Mouse (Mus musculus) urinary bladder, postnatal 36 days (tissue): ENCODE data around the gene Ccdc103.
A peak's percentile ranks its signal among the peaks of the same experiment; 100 is the strongest.

ENCODE experiments used
- DNase-seq, 2 experiments: peaks; one replicate each; pipeline ENCODE4 v3.0.0; 2022; ENCODE audit warnings: low spot score in 2 of 2, mixed read lengths in 1 of 2

Gene Ccdc103

DNA sequence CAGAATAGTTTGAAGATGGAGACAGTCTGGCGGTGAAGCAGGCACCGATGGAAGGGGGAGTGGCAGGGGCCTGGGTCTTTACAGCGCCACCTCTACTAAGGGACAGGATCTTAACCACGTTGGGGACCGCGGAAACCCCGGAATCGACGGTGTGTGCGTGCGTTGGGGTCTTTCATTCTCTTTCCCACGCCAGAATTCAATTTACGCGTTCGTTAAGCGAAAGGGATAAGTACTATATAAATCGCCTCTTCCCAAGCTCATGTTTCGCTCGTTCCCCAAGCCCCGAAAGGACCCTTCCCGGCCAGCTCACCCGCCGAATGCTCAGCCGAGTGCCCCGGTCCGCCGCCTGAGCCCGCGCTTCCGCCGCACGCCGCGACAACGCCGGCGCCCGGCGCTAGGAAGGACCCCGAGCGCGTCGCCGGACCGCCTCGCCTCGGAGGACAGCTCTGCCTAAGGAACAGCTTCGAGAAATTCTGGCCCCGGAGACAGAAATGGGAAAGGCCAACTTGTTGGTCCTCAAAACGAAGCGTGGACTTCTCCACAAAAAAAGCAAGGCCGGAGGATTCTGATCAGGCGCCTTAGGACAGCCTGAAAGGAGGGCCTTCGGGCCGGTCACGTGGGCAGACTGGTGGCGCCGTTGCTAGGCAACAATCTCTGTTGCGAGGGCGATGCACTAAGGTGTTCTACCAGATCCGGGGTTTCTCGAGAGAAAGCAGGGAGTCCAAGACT lies at the start of gene Ccdc103, which contains the start of gene Eftud2:
Gene Ccdc103, plus strand, starts transcription at position 620 of the 729 bp plus-strand sequence.
Gene Eftud2, minus strand, starts transcription at position 401 of the 729 bp plus-strand sequence.
- peak; percentile 90 to 93 for DNase-seq

DNA sequence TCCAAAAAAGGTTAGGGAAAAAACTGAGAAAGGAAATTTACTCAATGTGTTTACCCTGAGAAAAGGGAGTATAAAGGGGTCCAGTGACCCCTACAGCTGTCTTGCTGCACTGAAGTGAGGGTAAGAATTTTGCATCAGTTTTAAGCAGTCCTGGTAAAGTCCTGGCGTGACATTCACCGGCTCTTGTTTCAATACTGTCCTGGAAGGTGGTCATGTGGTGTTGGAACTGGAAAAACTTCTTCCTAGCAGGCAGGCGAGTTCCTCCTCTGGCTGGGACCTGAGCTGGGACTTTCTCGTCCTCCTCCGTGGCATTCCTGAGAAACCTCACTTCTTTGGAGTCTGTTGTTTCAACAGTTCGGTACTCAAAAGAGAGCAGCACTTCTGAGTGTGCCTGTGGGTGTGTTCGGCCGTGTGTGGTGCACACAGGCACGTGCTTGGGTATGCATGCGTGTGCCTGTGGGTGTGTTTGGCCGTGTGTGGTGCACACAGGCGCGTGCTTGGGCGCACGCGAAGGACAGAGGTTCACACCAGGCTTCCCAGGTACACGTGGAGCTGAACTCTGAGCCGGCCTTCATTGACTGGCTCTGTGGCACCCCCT lies 48.2 kb upstream of the Ccdc103 start:
- DNase-seq: no peak

DNA sequence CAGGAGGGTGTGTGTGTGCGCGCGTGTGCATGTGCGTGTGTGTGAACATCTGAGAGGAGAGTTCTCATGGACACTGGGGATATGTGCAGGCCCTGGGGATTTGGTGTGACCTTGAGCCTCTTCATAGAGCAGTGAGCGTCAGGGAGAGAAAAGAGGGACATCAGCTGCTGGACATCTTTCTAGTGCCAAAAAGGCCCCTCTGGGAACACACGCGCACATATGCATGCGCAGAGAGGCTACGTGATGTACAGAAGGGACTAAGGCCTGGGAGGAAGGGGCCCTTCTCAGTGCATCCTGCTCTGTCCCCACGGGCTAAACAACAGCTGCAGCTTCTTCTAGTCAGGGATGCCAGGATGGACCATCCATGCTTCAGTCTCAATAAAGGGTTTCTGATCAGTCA lies 46.8 kb upstream of the Ccdc103 start:
- no peak for DNase-seq

DNA sequence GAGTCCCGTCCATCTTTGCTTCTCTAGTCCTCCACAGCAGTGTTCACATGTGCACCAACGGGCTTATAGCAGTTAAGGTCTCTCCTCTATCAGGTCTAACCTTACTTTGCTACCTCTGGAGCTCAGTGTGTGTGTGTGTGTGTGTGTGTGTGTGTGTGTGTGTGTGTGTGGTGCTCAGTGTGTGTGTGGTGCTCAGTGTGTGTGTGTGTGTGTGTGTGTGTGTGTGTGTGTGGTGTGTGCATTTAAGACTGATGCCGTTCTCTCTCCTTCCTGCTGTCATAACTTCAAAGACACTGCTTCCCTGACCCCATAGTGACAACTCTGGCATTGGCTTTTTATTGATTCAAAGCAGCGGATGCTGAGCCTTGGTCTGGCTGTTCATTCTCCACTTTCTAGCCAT lies 45.5 kb upstream of the Ccdc103 start, which contains the start of gene Higd1b:
Gene Higd1b, plus strand, starts transcription at position 301 of the 400 bp plus-strand sequence.
- no peak for DNase-seq

DNA sequence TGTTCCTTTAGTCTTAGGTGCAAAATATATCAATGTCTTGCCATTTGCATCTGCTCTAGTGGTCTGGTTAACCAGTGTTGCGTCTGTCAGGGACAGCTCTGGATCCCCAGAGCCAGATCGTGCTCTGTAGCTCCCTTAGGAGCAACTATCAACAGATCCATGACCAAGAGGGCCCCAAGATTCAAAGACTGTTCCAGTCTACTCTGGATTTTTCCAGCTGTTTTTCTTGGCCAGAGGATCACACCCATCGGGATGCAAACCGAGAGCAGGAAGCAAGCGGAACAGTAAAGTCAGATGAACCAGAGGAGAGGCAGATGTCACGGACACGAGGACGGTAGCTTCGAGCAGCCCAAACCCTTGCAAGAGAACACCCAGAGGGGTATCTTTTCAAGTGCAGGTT lies 44.9 kb upstream of the Ccdc103 start:
- DNase-seq: no peak

DNA sequence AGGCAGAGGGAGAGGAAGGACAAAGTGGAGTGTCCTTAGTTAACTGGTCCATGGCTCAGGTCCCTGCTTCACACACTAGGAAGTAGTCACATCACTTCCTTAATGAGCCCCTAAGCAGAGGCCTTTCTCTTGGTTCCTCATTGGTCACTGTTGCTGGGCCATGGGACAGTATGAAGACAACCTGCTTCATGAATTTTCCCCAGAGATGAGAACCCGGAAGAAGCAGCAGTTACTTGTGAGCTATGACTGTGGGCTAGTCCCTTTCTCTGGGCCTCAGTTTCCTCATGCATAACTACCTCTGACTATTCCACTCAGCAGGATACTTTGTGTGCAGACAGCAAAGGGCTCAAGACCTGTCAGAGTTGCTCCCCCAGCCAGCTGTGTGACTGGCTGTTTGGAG lies 43.6 kb upstream of the Ccdc103 start:
- DNase-seq: no peak

DNA sequence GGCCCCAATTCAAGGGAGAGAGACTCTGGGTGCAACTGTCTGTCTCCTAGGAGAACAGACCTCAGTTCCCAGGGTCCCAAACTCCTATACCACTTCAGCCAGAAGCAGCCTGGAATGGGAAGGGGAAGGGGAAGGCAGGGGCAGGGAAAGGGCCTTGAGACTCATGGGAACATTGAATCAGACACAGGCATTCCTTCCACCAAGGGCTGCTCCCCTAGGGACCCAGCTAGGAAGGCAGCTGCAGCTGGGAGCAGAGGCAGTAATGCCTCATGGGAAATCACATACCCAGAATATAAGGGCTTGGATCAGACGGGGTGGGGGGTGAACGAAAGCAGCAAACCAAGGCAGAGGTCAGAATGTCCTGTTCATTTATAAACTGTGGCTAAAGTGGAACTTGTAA lies 42.9 kb upstream of the Ccdc103 start:
- DNase-seq: no peak

DNA sequence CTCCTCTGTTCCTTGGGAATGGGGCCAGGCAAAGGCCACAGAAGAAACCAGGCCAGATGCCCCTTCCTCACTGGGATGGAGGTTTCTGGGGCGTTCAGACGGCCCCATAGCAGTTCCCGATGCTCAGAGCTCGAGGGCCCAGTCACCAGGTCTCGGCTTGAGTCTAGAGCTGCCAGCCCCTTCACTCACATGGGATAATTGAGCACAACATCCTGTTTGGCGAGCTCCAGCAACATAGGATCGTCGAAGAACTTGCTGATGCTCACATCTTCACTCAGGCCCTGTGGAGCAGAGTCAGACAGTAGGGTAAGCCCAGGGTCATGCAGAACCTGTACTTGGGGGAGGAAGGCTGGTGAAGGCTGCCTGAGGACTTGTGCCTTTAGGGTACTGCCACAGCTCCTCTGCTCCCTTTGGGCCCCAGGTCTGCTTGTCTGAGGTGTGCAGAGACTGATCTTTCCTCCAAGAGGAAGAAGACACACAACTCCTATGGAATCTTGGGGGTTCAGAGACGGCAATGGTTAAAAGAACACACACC lies 42.3 kb upstream of the Ccdc103 start:
- DNase-seq: no peak

DNA sequence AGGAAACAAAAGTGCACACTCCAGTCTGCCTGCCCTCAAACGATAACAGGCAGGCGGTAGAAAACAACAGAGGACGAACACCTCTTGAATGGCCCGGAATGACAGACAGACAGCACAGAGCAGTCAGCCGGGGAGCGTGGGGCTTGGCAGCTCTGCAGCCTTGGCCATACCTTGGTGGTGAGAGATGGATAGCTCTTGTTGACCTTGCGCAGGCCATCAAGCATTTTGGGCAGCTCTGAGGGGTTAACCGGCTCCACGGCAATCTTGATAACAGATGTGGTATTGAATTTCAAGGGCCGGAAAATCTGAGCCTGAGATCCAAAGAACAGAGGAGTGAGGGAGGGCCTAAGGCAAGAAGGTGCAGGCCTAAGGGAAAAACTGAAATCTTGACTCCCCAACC lies 35.1 kb upstream of the Ccdc103 start:
- no peak for DNase-seq

DNA sequence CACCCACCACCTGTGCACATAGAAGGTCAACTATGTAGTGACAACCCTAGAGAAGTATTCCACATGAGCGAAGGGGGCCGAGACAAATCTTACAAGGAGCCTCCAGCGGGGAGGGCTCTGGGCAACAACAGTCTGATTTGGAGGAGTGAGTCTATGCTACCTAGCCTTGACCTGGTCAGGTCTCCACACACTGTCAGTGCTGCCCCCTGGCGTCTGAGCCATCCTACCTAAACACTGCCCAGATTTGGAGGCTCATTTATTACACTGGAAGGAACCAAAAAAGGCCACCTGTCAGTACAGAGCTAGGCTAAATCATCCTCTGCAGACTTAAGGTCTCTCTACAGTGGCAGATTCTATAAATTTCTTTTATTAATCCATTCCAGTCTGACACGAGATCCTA lies 29.1 kb upstream of the Ccdc103 start:
- peak; percentile 28 to 55 for DNase-seq

DNA sequence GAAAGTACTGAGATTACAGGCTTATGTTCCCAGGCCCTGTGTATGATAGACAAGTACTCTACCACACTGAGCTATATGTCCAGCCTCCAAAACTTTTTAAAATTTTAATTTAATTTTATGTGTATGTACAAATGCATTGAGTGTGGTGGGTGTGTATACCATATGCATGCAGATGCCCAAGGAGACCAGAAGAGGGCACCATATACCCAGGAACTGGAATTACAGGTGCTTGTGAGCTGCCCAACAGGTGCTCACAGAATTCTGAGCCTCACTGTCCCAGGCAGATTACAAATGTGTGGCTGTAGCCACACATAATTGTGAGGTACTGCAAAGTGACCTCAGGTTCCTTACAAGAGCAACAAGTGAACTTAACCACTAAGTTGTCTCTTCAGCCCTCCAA lies 27.2 kb upstream of the Ccdc103 start:
- no peak for DNase-seq

DNA sequence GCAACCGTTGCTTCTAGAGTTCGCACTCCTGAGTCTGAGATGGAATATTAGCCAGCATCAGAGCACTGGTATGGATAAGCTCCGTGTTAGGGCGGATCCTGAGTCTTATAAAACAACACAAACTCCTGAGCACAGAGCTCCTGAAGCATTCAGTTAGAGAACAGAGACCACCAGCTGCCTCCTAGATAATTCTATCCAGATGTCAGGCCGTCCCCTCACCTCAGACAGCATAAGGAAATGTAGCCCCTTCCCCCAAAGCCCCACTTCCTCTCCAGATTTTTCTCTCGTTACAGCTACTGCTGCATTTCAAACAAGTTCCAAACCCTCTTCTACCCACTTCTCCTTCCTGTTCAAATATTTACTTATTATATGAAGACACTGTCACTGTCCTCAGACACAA lies 25.1 kb upstream of the Ccdc103 start:
- DNase-seq: no peak

DNA sequence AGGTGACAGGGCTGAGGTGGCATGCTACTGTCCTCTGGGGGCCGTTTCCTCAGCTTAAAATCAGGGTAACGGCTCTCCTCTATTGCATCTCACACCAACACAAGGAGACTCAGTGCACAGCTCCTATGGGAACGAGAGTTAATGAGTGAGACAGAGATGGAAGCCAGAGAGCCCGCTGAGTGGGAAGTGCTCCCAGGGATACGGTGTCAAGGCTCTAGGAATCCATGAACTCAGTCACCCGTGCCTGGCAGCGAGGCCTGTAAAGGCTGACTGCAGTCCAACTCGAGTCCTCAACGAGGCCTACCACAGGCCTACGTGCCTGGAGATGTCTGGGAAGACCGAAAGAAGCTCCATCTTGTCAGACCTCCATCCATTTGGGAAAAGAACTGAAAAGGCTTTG lies 22.1 kb upstream of the Ccdc103 start:
- no peak for DNase-seq

DNA sequence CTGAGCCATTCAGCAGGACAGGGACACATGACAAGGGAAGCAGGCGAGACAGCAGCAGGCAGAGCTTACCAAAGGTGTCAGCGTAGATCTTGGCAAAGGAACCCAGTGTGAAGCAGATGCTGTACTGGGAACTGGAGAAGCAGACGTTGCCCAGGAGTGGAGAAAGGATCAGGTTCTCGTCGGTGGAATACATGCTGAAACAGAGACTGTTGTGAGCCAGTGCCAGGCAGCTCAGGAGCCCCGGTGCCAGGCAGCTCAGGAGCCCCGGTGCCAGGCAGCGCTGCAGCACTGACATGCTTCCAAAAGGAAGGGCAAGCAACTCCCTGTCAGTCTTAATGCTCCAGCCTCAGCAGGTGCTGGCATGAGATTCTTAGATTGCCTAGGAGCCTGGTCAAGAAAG lies 21.1 kb upstream of the Ccdc103 start:
- DNase-seq: no peak

DNA sequence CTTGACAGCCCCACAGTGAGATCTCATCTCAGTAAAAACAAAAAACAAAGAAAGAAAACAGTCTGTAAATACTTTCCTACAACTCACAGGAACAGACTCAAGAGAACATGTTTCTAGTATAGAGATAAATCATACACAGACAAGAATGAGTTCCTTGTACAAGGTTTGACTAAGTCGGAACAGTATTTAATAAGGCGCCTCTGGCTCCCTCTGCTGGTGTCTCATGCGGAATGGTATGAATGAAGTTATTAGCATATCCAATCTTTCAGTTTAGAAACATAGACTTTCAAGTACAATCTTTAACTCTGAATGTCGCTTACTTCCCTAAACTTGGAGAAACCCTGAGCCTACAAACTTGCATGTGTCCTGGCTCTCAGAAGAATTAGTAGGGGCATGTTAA lies 16.7 kb upstream of the Ccdc103 start:
- peak; percentile 28 to 60 for DNase-seq

DNA sequence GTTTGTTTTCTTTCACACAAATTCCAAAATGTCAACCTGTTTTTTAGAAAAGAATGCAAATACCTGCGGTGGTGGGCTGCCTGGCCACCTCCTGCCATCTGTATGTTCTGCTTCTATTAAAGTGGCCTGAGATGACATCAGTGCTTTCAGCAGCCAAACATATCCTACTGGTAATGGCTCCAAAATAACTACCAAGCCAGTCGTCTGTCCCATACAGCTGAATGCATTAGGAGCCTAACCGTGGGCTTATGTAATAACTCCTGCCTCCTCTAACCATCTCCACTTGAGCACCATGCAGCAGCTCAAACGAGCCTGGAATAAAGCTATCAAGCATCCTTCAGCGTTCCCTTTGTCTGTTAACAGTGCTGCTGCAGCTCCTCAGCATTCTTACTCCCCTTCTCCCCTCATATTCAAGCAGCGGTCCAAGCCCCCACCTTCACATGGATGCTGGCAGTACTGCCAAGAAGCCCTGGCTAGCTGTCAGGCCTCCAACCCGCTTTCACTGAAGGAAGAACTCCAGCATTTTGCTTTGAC lies 6.1 kb upstream of the Ccdc103 start:
- no peak for DNase-seq

DNA sequence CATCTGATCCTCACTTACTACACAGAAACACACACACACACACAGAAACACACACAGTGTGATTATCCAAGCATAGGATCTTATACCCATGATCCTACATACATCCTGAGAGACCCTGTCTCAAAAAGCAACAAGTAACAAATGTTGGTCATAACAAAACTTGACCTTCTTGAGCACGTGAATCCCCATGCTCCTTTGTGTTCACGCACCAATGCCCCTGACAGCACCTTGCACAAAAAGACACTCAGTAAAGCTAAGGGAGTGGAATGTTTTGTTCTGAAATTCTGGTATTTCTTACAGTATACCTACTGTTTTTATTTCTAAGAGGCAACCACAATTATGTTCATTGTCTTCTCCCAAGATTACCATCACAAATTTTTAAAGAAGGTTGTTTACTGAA lies 1.4 kb upstream of the Ccdc103 start:
- no peak for DNase-seq

DNA sequence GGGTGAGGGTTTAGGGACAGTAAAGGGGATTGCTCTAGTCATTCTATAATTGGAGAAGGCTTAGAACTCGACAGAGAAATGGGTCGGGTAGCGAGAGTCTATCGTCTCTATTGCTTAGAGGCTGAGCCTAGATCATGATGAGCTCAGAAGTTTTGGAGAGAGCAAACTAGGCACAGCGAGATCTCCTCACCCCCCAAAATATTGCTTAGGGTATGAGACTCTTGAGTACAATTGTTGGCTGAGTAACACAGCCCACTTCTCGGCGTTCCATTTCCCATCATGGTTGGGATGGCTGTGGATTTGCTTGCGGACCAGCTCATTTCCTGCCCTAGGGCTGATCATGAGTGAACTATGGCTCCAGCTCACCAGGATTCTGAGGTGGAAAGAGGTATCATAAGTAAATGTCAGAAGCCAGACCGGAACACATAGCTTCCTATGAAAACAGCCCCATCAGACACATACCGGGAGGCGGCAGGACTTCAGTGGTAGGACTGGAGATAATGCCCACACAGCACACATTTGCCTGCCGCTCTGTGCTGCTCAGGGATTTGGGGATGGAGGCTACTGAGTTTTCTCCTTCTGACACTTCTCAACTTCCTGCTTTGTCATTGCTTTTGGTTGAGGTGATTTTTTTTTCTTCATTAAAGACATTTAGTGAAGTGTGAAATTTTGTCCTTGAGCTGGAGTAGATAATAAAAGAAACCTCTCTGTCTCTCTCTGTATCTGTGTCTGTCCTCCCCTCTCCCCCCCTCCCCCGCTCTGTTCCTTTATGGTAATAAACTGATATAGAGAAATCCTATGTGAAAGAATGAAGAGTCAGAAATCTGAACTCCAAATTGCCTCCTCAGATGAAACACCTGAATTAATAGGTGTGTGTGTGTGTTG lies 552 bp downstream of the Ccdc103 start:
- no peak for DNase-seq

DNA sequence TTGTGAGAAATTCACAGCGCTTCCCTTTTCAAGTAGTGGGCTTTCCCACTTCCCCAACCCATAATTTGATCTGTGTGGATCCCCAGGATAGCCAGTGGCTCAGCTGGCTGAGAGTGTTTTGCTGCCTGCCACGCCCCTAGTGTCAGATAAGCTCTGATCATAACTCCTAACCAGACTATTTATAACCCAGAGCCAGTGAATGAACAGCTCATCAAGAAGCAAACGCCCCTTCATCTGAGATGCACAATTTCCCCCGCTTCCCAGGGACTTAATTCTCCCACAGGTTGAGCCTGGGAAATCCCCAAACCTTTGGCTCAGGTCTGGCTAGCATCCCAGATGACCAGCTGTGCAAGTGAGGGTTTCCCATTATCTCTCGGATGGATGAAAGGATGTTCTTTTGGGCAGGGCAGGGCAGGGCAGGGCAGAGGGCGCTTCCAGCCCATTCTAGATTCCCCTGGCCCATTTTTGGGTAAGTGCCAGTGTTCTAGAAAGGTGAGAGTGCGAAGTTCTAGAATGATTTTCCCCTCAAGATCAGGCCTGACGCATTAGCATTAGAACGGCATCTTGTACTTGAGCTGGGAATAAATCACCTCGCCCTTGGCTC lies 3.7 kb downstream of the Ccdc103 start, which contains the start of gene Fam187a:
Gene Fam187a, plus strand, starts transcription at position 554 of the 604 bp plus-strand sequence.
- DNase-seq: no peak

DNA sequence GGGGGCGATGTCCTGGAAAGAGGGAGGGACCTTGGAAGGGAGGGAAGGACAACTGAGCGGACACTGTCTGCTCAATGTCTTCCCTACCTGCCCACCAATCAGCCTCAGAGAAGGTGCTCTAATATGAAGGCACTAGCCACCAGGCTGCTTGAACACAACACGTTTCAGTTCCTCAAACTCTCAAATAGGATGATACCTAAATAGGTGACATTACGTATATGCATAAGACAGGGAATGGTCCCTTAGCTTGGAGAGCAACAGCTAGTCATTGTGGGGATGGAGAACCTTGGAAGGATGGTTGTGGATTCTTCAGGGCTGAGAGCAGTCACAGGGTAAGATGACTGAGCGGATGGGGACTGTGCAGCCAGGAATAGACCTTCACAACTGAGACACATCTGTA lies 6.4 kb downstream of the Ccdc103 start:
- DNase-seq: no peak

DNA sequence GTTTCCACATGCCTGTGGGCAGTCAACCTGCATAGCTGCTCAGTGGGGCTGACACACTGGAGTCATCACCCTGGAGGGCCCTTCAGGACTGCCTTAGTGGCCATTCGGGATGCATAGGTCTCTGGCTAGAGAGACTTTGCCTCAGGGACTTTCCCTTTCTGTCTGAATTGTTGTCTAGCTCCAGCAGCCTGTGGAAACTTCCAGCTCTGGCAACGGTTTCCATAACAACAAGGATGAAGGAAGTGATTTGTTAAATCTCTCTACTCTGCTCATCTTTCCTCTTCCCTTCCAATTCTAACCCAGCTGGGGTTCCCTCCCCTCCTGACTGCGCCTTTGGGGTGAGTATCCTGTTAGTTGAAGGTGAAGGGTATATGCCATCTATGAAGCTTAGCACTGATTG lies 7.1 kb downstream of the Ccdc103 start:
- DNase-seq: no peak
